Mouse (Mus musculus) embryonic facial prominence, embryonic 13.5 days (tissue): ENCODE measurements around the gene Ankar. TPM values are rescaled to one million over a fixed set of nuclear protein-coding genes. Genes with fewer than 3 reads are reported as not detected.

Experiments used
- ATAC-seq: fragments of 200-750 bp; cut with Nextera tagmentation; 2 replicates; pipeline ENCODE4 v1.8.0; 2017; ENCODE audit warnings: low read depth; ENCODE audit not compliant: insufficient number of reproducible peaks, insufficient read depth, low FRiP score, low TSS enrichment
- H3K27ac ChIP-seq: fragments of 300-500 bp; sonication (generic); 2 replicates; pipeline ENCODE4 v1.5.1; 2015; ENCODE audit warnings: moderate library complexity, mild to moderate bottlenecking, inconsistent platforms
- H3K27me3 ChIP-seq: fragments of 300-500 bp; sonication (generic); 2 replicates; pipeline ENCODE4 v1.6.1; 2015; ENCODE audit warnings: mild to moderate bottlenecking, inconsistent platforms
- H3K36me3 ChIP-seq: fragments of 300-500 bp; sonication (generic); 2 replicates; pipeline ENCODE4 v1.6.1; 2015; ENCODE audit warnings: mild to moderate bottlenecking, inconsistent platforms
- H3K4me1 ChIP-seq: fragments of 300-500 bp; sonication (generic); 2 replicates; pipeline ENCODE4 v1.6.1; 2015; ENCODE audit warnings: inconsistent platforms
- H3K4me2 ChIP-seq: fragments of 300-500 bp; sonication (generic); 2 replicates; pipeline ENCODE4 v1.6.1; 2015; ENCODE audit warnings: moderate library complexity, mild to moderate bottlenecking, inconsistent platforms
- H3K4me3 ChIP-seq: fragments of 300-500 bp; sonication (generic); 2 replicates; pipeline ENCODE4 v1.5.1; 2015; ENCODE audit warnings: mild to moderate bottlenecking, inconsistent platforms
- H3K9ac ChIP-seq: fragments of 300-500 bp; sonication (generic); 2 replicates; pipeline ENCODE4 v1.6.1; 2015; ENCODE audit warnings: mild to moderate bottlenecking, inconsistent platforms
- H3K9me3 ChIP-seq: fragments of 300-500 bp; sonication (generic); 2 replicates; pipeline ENCODE4 v1.6.1; 2016; ENCODE audit warnings: inconsistent platforms
- WGBS: fragments of 180-500 bp; shearing (Covaris S2); methylation state at CpG from one replicate; pipeline ENCODE4 v1.1.7; 2015; ENCODE audit warnings: mixed read lengths; 5-methylcytosine and 5-hydroxymethylcytosine counted together
- polyA plus RNA-seq: library from polyadenylated mRNA; unstranded; fragments of >200 nt; fragmentation: Nextera tagmentation; extraction: Ambion mirVana; gene quantifications from 2 replicates; pipeline ENCODE4 v1.2.1, GENCODE M21; 2015

Ankar gene
- polyA plus RNA-seq, 1 experiment from 2014 or later: not detected

DNA sequence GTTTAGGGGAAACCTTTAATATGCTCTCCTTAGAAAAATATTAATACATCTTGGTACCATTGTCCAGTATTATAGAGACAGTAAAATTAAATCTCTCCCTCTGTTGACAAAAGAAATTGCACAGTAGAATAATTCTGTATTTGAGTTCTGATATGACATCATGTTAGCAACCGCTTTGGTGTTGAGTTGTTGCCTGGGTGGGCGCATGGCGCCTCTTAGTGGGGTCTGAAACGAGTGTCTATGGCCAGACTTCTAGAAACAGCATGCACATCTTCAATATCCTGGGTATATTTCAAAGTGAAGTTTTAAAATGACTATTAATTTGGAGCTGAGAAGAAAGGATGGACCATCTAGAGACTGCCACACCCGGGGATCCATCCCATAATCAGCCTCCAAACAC lies 97.6 kb downstream of the Ankar start:
- H3K4me2 ChIP-seq: no peak overlapping the region
- peaks cover 55% of the 10 kb centered on the region for H3K36me3 ChIP-seq
- H3K9ac ChIP-seq: no peak overlapping the region
- no peak for ATAC-seq
- peaks cover 18% of the 10 kb centered on the region for H3K4me1 ChIP-seq
- H3K4me3 ChIP-seq: no peak overlapping the region
- 90% methylated on average over 5 of the region's 5 CpGs for WGBS
- H3K27ac ChIP-seq: no peak overlapping the region
- no peaks in the 10 kb centered on the region for H3K9me3 ChIP-seq
- no peaks in the 10 kb centered on the region for H3K27me3 ChIP-seq

DNA sequence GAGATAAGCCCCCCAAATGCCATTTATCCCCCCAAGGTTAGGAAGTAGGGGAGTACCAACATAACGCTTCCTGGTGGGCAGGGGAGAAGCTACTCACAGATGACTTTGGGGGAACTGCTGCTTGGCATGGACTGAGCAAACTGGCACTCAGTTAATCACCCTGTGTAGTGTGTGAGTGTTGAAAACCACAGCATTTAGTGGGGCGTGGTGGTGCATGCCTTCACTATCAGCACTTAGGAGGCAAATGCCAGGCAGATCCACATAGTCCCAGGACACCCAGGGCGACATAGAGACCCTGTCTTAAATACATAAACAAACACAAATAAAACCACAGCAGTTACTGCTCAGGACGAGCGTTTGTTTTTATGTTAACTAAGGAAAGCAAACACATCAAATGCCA lies 98.2 kb downstream of the Ankar start:
- Histone ChIP-seq H3K27me3 (no peaks in the 10 kb centered on the region), H3K4me3 (no peak overlapping the region), H3K36me3 (peaks cover 55% of the 10 kb centered on the region), H3K4me2 (no peak overlapping the region), H3K9ac (no peak overlapping the region), H3K27ac (no peak overlapping the region), H3K4me1 (peaks cover 18% of the 10 kb centered on the region), H3K9me3 (no peaks in the 10 kb centered on the region)
- 81% methylated on average over 5 of the region's 5 CpGs for WGBS
- ATAC-seq: no peak

DNA sequence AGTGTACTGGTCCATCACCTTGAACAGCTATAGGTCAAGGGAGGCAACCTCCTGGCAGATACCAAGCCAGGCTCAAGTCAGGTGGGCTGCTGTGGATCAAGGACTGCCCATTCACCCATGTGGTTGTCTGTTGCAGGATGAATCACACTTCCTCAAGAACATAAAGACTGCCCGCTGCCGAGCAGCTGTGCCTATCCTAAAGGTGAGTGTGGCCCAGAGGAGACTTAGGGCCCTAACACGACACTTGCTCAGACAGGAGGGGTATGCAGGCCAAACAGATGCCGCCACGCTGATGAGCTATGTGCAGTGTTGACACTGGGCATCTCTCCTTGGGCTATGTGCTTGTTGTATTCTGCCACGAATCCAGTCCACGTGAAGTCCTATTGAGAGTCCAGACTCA lies 99.1 kb downstream of the Ankar start:
- H3K27ac ChIP-seq: no peak overlapping the region
- H3K27me3 ChIP-seq: no peaks in the 10 kb centered on the region
- H3K4me2 ChIP-seq: no peak overlapping the region
- no peak overlapping the region for H3K4me3 ChIP-seq
- ATAC-seq: no peak
- WGBS: 86% methylated on average over 7 of the region's 7 CpGs
- no peak overlapping the region for H3K9ac ChIP-seq
- H3K4me1 ChIP-seq: peaks cover 18% of the 10 kb centered on the region
- H3K9me3 ChIP-seq: no peaks in the 10 kb centered on the region
- peaks cover 57% of the 10 kb centered on the region for H3K36me3 ChIP-seq

DNA sequence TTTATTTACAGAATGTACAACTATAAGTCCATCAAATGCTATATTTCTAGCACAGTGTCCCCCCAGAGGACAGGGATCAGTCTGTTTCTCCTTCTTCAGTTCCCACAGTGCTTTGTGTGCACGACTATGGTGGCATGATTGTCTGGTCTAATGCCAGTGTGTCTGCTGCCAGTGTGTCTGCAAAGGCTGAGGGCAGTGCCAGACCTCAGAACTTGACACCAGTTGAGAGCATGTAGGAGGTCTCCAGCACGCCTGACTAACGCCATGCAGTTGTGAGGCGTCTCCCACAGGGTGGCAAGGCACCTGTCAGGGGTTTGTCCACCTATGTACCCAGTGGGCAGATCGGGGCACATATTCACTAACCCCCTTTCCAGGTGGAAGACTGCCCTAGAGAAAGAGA lies 99.6 kb downstream of the Ankar start:
- H3K27me3 ChIP-seq: no peaks in the 10 kb centered on the region
- no peak overlapping the region for H3K27ac ChIP-seq
- H3K4me2 ChIP-seq: no peak overlapping the region
- H3K4me3 ChIP-seq: no peak overlapping the region
- no peak overlapping the region for H3K9ac ChIP-seq
- 91% methylated on average over 5 of the region's 5 CpGs for WGBS
- no peak for ATAC-seq
- H3K4me1 ChIP-seq: peaks cover 18% of the 10 kb centered on the region
- H3K36me3 ChIP-seq: peaks cover 57% of the 10 kb centered on the region
- no peaks in the 10 kb centered on the region for H3K9me3 ChIP-seq

DNA sequence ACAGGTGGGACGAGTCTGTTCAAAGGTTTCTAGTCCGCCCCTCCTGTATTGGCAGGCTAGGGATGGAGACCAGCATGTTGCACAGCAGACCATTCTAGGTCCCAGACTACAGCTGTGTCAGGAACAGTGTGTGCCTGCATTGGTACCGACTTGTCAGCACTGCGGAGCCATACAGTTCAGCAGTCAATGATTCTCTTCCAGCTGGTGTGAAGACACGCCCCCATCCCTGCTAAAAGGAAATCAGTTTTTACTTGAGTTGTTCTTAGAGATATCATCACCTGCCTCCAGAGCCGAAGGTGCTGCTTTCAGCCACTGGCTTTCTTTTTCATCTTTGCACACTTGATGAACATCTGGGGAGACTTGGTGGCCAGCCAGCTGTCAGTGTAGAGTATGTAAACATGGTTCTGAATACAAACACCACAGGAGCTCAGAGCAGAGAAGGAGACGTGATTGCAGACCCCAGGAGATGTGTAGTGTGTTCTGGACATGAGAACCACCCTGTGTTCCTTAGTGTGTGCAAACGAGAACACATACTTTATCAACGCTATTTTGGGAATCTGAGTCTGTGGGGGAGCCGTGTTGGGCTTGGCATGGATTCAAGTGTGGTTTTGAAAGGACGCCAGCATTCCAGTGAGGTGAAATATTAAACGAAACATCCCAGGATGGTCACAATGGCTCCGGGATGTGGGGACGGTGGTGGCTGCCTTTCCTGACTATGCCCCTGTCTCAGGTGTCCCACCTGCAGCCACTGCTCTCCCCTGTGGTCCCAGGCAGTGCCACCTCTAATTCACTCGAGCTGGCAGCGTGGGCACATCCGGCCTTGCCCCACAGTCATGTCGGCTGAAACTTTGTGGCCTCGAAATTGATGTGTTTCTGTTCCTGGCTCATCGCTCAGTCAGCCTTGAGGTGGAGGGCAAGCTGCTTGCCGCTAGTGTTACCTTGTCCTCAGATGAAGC lies 101.0 kb downstream of the Ankar start:
- no peaks in the 10 kb centered on the region for H3K9me3 ChIP-seq
- H3K27me3 ChIP-seq: no peaks in the 10 kb centered on the region
- H3K4me2 ChIP-seq: peak overlapping the region; percentile 18; the same call in 1 of the 2 replicates
- peaks cover 18% of the 10 kb centered on the region for H3K4me1 ChIP-seq
- H3K4me3 ChIP-seq: no peak overlapping the region
- no peak for ATAC-seq
- H3K36me3 ChIP-seq: peaks cover 64% of the 10 kb centered on the region
- 0 out of 2 replicates have a peak overlapping the region, but pooled peaks have one; percentile 32 for H3K9ac ChIP-seq
- WGBS: 59% methylated on average over 21 of the region's 21 CpGs
- 0 out of 2 replicates have a peak overlapping the region, but pooled peaks have one; percentile 28 for H3K27ac ChIP-seq

DNA sequence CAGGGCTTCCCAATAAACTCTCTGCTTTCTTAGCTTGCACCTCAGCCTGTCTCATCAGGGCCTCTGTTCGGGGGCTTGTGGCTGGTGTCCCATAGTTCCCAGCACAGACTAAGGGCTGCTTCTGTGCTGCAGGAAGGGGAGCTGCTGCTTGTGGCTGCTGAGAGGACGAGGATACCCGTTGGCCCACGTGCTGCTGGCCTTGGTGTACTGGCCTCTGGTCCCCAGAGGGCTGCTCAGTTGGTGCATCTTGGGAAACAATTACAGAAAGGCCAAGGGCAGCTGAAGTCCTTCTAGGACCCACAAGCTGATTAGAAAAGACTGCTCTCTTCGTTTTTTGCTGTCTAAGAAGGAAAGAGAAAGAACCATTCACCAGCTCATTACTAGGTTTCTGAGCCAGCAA lies 104.1 kb downstream of the Ankar start:
- WGBS: 84% methylated on average over 5 of the region's 5 CpGs
- no peaks in the 10 kb centered on the region for H3K27me3 ChIP-seq

DNA sequence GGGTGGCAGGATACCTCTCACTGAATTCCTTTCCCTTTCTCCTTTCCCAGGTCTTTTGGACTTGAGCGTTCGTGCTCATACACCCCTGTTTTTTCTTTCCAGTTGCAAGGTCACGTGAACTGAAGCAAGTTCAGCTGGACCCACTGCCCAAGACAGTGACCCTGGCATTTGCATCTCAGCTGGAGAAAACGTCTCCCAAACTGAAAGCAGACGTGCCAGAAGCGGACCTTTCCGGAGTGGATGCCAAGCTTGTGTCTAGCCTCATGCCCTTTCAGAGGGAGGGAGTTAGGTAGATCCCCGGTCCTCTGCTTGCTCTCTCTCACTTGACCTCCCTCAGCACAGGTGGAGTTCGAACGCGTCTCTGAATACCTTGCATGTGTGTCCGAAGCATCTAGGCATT lies 104.7 kb downstream of the Ankar start:
- Histone ChIP-seq H3K4me2 (no peak overlapping the region), H3K27me3 (no peaks in the 10 kb centered on the region), H3K9ac (no peak overlapping the region), H3K4me1 (peaks cover 18% of the 10 kb centered on the region), H3K36me3 (peaks cover 71% of the 10 kb centered on the region), H3K27ac (no peak overlapping the region), H3K4me3 (no peak overlapping the region), H3K9me3 (no peaks in the 10 kb centered on the region)
- WGBS: 87% methylated on average over 12 of the region's 12 CpGs
- no peak for ATAC-seq

More for the DNA sequence above, 104.1 kb downstream of the Ankar start:
- Histone ChIP-seq H3K27ac (no peak overlapping the region), H3K4me3 (no peak overlapping the region), H3K4me2 (no peak overlapping the region), H3K36me3 (peaks cover 71% of the 10 kb centered on the region), H3K9me3 (no peaks in the 10 kb centered on the region), H3K9ac (no peak overlapping the region), H3K4me1 (peaks cover 18% of the 10 kb centered on the region)
- ATAC-seq: no peak

DNA sequence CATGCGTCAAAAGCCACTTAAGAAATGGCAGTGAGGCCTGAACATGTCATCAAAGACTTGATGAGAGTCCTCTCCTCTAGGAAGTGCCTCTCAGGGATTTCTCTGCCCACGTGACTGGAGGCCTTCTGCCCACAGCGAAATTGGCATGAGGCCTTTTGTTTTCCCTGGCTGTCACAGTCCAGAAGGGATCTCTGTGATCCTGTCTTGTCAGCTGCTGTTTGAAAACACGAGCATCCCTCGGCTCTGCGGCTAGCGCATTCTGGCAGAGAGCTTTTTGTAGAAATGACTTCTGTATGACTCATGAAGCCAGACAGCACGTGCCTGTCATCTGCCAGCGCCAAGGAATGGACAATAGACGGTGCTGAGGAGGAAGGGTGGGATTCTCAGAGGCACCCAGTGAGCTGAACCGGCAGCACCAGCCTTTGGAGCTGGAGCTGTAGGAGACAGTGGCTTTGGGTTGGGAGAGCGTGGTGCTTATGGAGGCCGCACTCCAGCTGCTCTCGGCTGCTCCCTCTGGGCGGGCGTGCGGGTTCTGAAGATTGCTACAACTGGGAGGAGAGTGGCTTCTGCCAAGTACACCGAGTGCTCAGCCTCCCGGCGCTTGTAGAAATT lies 106.9 kb downstream of the Ankar start:
- peaks cover 1% of the 10 kb centered on the region; the same call in 1 of the 2 replicates for H3K4me1 ChIP-seq
- H3K27me3 ChIP-seq: no peaks in the 10 kb centered on the region
- H3K4me3 ChIP-seq: no peak overlapping the region
- no peak overlapping the region for H3K9ac ChIP-seq
- H3K4me2 ChIP-seq: no peak overlapping the region
- no peak overlapping the region for H3K27ac ChIP-seq
- peaks cover 77% of the 10 kb centered on the region for H3K36me3 ChIP-seq
- ATAC-seq: no peak
- 83% methylated on average over 20 of the region's 20 CpGs for WGBS
- no peaks in the 10 kb centered on the region for H3K9me3 ChIP-seq

Other genes starting within 250 kb of the Ankar start
- 0.17 and 0.18 TPM in 2 replicates for gene March4, start 163.6 kb downstream of the Ankar start, polyA plus RNA-seq
- gene Smarcal1, start 117.3 kb downstream of the Ankar start, polyA plus RNA-seq: 27.8 and 30.4 TPM in 2 replicates
- gene Rpl37a, start 10.7 kb upstream of the Ankar start, polyA plus RNA-seq: 1,826 and 2,120 TPM in 2 replicates
- gene Igfbp2, start 123.9 kb upstream of the Ankar start, polyA plus RNA-seq: 469 and 555 TPM in 2 replicates
- gene Igfbp5, start 174.3 kb upstream of the Ankar start, polyA plus RNA-seq: 141 and 165 TPM in 2 replicates